Mouse (Mus musculus): ENCODE measurements at regions not wholly inside any gene's neighbourhood (a gene's known extent, or its start where the extent isn't known, plus 50 kb on each side); places are given as distances from the start of the nearest gene placed in this dataset.

- TF ChIP-seq CTCF (IDR thresholded peaks at IDR 0.05; ENCODE audit: low read depth, low read length) (no peak), POLR2A (IDR thresholded peaks at IDR 0.05; ENCODE audit: insufficient read depth, low read length) (no peak)
These were observed 145.8 kb downstream of the Dusp6 start for GRCm38 (mm10) chr10:99408786-99409185.

Data from ES-Bruce4 (cell line).